Mouse (Mus musculus): ENCODE measurements around the gene Sergef.

Sergef gene

GRCm38 (mm10) chr7:46501458-46501857 is 138.1 kb downstream of the Sergef start:
- DNase-seq (ENCODE audit: low spot score): no peak

DNA sequence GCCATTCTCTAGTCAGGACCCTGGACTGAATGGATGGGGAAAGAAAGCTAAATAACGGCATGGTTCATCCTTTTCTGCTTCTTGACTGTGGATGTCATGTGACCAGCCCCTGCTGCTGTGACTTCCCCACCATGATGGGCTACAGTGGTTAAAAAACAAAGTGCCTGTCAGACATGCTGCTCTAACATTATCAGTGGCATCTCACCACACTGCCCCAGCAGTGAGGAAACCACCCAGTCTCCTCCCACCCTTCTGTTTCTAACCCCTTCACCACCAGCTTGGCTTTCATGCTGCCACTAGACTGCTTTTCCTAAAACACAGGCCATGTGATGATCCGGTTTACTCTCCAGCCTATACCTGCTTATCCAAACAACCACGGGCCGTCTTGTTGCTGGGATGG is 140.0 kb downstream of the Sergef start:
- DNase-seq (ENCODE audit: low spot score): no peak

GRCm38 (mm10) chr7:46492134-46492678 is 147.4 kb downstream of the Sergef start:
- DNase-seq (ENCODE audit: low spot score): no peak

DNA sequence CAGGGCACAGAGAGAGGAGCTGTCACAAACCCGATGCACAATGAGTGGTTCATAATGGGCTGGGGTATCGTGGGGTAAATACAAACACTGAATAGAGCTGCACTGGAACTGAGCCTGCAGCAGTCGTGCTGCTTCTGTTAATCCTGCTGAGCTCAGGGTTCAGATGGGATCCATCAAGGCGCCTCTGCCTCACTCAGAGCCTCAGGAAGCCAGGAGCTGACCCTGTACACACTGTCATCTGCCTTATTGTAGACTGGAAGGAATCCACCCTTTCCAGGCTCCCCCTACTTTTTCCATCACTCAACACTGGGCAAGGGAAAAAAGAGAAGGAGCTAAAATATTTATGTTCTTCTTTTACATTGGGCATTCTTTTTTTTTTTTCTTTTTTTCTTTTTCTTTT is 152.3 kb downstream of the Sergef start:
- no peak for DNase-seq (ENCODE audit: low spot score)

DNA sequence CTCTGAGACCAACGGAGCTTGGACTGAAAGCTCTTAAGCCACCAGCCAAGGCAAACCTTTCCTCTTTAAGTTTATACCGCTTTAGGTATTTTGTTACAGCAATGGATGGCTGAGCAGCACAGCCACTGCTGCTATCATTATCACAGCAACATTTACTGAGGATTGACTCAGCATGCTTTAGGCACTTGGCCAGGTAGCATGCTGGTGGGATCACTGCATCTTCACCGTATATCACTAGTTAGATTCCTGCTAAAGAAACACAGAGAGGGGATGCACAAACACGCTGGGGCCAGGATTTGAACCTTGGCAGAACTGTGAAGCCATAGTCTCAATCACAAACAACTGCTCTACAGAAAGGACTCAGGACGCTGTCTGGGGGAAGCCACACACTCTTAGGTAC is 152.8 kb downstream of the Sergef start:
- DNase-seq (ENCODE audit: low spot score): no peak

- DNase-seq (ENCODE audit: low spot score): no peak
Measured at GRCm38 (mm10) chr7:46484223-46484622, 155.4 kb downstream of the Sergef start.

DNA sequence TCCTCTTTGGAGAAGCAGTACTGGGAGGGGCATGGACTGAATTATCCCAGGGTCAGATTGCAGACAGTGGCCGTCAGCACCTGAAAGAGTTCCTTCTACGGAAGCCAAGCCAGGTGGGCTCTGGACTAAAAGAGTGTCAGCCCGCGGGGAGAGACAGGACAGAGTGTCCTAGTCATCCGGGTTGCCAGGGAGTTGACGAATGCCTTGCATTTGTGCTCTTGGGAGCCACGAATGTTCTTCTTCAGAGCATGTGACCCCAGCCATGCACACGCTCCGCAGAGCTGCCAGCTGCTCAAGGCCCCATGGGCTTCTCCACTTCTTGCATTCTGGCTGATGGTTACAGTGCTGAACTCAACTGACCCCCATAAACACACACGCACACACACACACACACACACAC is 156.6 kb downstream of the Sergef start:
- DNase-seq (ENCODE audit: low spot score): no peak

GRCm38 (mm10) chr7:46482099-46482531 is 157.5 kb downstream of the Sergef start:
- no peak for DNase-seq (ENCODE audit: low spot score)

- no peak for DNase-seq (ENCODE audit: low spot score)
Measured at GRCm38 (mm10) chr7:46479793-46480192, 159.8 kb downstream of the Sergef start.

- DNase-seq (ENCODE audit: low spot score): no peak
Measured at GRCm38 (mm10) chr7:46477456-46477855, 162.2 kb downstream of the Sergef start.

DNA sequence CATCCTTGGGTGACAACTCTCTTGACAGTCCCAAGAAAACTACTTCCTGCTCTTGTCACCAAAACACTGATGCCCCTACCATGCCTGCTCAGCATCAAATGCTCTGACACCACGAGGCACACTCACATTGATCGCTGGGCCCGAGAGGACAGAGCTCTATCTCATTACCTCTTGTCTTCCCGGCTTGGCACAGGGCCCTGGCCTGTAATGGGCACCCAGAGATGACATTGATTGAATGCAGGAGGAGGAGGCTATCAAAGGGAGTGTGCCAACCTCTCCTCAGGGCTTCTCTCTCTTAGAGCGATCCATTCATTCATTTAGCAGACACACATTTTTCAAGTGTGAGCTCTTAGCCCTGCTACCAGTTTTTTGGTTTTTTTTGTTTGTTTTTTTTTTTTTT is 164.1 kb downstream of the Sergef start:
- DNase-seq (ENCODE audit: low spot score): no peak

DNA sequence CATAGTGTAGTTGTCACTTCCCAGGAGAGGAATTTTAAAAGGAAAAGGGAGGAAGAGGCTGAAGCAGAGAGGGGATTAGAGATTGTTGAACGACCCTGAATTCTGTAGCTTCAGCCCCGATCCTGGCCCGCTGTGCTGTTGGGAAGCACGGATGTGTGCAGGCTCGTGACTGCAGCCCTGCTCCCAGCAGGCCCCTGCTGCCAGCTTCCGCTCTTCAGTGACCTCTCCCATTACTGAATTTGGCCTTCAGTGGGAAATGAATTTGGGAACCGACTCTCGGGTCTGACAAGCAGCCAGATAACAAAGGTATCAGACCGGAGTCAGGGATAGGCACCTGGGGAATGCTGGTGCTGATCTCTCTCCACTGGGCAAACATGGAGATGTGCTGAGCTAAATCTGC is 166.5 kb downstream of the Sergef start:
- DNase-seq (ENCODE audit: low spot score): no peak

DNA sequence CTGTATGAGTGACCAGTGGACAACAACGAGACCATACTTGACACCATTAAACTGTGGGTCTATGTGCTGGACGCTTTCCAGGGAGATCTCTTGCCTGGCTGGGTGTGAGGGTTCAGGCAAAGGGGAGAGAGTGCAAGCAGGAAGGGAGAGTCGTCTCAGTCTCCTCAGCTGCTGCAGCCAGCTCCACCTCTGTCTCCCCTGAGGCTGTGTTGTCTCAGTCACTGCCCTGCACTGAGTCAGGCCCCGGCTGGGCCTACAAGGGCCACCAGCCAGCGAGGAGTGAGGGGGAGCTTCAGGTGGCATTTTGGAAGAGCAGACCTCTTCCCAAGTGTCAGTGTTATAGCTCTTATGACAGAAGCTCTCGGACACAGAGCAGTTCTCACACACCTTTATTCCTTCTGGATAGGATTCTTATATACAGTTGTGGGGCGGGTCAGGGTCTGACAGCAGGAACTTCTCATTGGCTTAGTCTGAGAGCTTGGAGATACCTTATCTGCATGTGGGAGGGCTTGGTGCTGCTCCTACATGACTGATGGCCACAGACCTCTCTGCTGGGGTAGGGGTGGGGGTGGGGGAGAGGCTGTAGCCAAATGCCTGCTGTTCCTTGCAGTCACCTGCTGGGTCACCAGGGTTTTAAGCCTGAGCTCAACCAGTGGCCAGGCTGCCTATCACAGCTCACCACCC is 168.4 kb downstream of the Sergef start:
- no peak for DNase-seq (ENCODE audit: low spot score)

GRCm38 (mm10) chr7:46469542-46469941 is 170.1 kb downstream of the Sergef start:
- DNase-seq (ENCODE audit: low spot score): no peak

- DNase-seq (ENCODE audit: low spot score): no peak
Measured at GRCm38 (mm10) chr7:46466422-46466981, 173.1 kb downstream of the Sergef start.

DNA sequence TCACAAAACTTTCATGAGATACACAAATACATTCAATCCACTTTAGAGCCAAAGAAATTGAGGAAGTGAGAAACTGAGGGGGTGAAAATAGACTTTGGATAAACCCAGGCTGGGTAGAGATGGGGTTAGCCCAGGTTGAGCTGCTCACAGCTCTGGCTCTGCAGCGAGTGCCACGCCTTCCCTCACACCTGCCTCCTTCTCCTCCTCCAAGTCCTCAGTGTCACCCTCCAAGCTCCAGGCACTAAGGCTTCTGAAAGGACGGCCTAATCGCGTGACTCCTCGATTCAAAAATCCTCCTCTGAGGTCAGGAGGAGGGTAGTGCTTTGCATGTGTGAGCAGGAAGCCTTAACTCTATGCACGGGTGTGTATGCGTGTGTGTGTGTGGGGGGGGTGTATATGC is 176.5 kb downstream of the Sergef start:
- no peak for DNase-seq (ENCODE audit: low spot score)

- no peak for DNase-seq (ENCODE audit: low spot score)
Measured at GRCm38 (mm10) chr7:46462287-46462686, 177.3 kb downstream of the Sergef start.

DNA sequence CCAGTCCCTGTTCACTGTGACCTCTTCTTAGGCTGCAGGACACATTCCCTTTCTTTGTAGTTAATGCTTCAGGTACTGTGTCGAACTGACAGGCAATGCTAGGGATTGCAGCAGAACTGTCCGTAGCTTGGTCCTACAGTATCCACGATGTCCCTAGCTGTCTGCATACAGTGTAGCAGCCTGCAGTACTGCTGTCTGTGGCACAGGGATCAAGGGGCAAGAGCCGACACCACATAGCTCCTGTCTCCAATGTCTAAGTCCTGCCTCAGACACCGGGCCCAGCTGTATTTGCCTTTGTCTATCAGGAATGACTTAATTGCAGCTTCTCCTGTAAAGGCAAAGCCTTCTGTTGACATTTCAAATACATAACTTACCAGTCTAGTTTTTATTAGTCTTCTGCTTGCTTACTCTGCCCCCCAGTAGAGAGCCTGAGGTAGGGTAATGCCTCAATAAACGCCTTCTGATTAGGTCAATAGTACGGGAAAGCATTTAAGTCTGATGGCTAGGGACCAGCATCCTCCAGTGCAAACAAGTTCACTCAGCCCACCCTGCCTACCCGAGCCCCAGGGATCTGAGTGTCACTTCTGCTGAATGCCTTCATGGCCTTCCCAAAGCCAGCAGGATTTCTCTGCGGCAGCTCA is 179.9 kb downstream of the Sergef start:
- no peak for DNase-seq (ENCODE audit: low spot score)

GRCm38 (mm10) chr7:46459200-46459599 is 180.4 kb downstream of the Sergef start:
- no peak for DNase-seq (ENCODE audit: low spot score)

DNA sequence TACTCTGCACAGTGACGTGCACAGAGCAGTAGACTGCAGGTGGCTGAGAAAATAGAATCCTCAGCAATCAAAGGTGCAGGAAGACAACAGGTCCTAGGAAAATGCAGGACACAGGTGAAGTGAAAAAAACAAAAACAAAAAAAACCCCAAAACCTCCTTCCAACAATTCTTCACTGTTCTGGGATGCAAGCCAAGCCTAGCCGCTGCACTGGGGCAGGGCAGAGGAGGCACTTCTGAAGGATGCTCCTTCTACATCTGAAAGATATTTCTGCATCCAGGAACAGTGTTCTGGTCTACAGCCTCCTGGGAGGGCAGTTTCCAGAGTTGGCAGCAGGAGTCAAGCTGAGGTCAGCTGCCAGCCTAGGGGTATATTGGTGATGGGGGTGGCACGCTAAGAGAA is 181.7 kb downstream of the Sergef start:
- DNase-seq (ENCODE audit: low spot score): no peak

DNA sequence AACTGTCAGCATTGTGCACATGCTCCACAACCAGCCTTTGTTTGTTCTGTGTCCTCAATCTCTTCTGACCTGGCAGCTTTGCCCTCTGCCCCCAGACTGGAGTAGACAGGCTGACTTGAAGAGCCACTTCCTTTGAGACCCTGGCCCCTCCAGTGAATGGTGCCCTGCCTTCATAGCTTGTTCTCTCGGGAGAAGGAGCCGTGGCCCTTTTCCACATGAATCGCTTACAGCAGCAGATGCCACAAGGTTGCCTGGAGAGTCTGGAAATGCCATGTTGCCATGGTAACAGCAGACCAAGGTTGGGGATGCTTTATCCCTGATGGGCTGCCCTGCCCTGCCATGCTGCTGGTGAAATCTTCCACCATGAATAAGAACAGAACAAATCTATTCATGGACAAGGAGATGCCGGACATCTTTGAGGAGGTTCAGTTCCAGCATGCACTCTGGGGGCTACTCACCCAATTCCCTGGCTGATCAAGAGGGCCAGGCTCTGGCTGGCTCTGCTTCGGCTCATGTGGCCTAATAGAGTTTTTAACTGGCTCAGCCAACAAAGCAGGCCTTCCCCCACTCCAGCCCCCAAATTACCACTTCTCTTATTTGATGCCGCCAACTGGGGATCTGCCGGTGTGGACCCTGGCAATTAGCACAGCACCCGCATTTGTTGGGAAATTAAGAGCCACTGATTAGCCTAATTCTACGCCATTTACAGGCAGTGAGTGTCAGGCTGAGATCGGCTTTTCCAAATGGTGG is 185.5 kb downstream of the Sergef start:
- DNase-seq (ENCODE audit: low spot score): no peak

DNA sequence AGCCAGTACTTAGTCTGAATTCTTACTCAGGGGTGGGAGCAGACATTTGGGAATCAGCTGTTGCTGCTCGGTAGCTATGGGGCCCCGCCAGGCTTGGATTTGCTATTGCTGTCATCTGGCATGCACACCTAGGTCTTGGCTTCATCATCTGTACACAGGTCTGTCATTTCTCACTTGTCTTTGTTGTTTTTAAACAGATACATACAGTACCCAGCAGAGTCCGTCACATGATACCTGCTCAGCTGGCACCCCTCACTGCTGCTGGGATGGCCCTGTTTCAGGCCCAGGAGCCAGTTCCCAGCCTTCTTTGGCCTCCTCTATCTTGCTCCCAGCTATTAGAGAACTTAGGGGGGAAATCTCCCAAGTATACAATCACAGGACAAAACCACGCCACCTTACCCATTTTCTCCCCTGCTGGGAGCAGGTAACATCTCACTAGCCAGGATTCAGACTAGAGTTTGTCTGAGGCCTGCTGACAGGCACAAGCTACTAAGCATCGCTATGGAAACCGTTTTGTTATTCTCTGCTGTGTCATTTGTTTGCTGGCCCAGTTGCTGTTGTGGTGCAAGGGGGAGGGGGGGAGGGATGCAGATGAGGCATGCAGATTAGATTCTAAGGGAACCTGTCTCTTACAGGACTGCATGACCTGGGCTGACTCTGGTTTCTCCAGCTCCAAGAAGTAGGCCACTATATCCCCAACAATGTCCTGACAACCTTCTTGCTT is 190.5 kb downstream of the Sergef start:
- no peak for DNase-seq (ENCODE audit: low spot score)

All from left cerebral cortex, adult 11 months (tissue).